Mouse (Mus musculus): ENCODE data around the gene Prop1.

- no peak for TF ChIP-seq POLR2A (IDR thresholded peaks at IDR 0.05; ENCODE audit: control insufficient read depth in 1 of 2, insufficient read depth in 1 of 2, low read depth in 1 of 2, low read length in 2 of 2, poor library complexity in 1 of 2)
- TF ChIP-seq POLR2AphosphoS2 (IDR thresholded peaks at IDR 0.05; ENCODE audit: low read length) = no peak
- TF ChIP-seq EP300 (IDR thresholded peaks at IDR 0.05; ENCODE audit: low read depth in 1 of 2, low read length in 2 of 2) = no peak
- TF ChIP-seq KAT2A (conservative IDR thresholded peaks at IDR 0.05; ENCODE audit: low read depth, low read length) = no peak
- no peak for TF ChIP-seq MEF2A (IDR thresholded peaks at IDR 0.05; ENCODE audit: extremely low read depth, insufficient replicate concordance, low read depth, low read length, poor library complexity, severe bottlenecking)
- no peak for TF ChIP-seq RAD21 (IDR thresholded peaks at IDR 0.05; ENCODE audit: low read depth, low read length)
- TF ChIP-seq USF2 (IDR thresholded peaks at IDR 0.05; ENCODE audit: borderline replicate concordance in 1 of 2, insufficient read depth in 1 of 2, low read depth in 1 of 2, low read length in 2 of 2) = no peak
- no peak for TF ChIP-seq BHLHE40 (IDR thresholded peaks at IDR 0.05; ENCODE audit: borderline replicate concordance, low read depth, low read length)
- no peak for TF ChIP-seq CTCF (IDR thresholded peaks at IDR 0.05 in 2 of 3, conservative IDR thresholded peaks at IDR 0.05 in 1 of 3; ENCODE audit: control insufficient read depth in 1 of 3, insufficient read depth in 1 of 3, low read depth in 2 of 3, low read length in 3 of 3, poor library complexity in 1 of 3, severe bottlenecking in 1 of 3)
Observed at GRCm38 (mm10) chr11:50953665-50954064, at the start of gene Prop1.
